Mouse (Mus musculus) limb, embryonic 12.5 days (tissue): ENCODE results near the gene Usp19. TPM values are rescaled to one million over a fixed set of nuclear protein-coding genes. Genes with fewer than 3 reads are reported as not detected.

ENCODE experiments used
- ATAC-seq: fragments of 200-750 bp; cut with Nextera tagmentation; 2 replicates; pipeline ENCODE4 v1.8.0; 2017; ENCODE audit warnings: low read depth, moderate TSS enrichment; ENCODE audit not compliant: insufficient number of reproducible peaks, insufficient read depth, low FRiP score, low TSS enrichment
- H3K27ac ChIP-seq: fragments of 300-500 bp; sonication (generic); 2 replicates; pipeline ENCODE4 v1.5.1; 2016; ENCODE audit warnings: mild to moderate bottlenecking, moderate library complexity
- H3K27me3 ChIP-seq: fragments of 300-500 bp; sonication (generic); 2 replicates; pipeline ENCODE4 v1.6.1; 2016; ENCODE audit warnings: mild to moderate bottlenecking, moderate library complexity
- H3K36me3 ChIP-seq: fragments of 300-500 bp; sonication (generic); 2 replicates; pipeline ENCODE4 v1.6.1; 2016; ENCODE audit warnings: mild to moderate bottlenecking, moderate library complexity
- H3K4me1 ChIP-seq: fragments of 300-500 bp; sonication (generic); replicated peaks from 2 replicates; pipeline ENCODE4 v1.6.1; 2016
- H3K4me2 ChIP-seq: fragments of 300-500 bp; sonication (generic); 2 replicates; pipeline ENCODE4 v1.6.1; 2016; ENCODE audit warnings: mild to moderate bottlenecking, moderate library complexity
- H3K4me3 ChIP-seq: fragments of 300-500 bp; sonication (generic); replicated peaks from 2 replicates; pipeline ENCODE4 v1.5.1; 2016; ENCODE audit warnings: mild to moderate bottlenecking
- H3K9ac ChIP-seq: fragments of 300-500 bp; sonication (generic); replicated peaks from 2 replicates; pipeline ENCODE4 v1.6.1; 2016; ENCODE audit warnings: mild to moderate bottlenecking, moderate library complexity
- H3K9me3 ChIP-seq: fragments of 300-500 bp; sonication (generic); 2 replicates; pipeline ENCODE4 v1.6.1; 2016; ENCODE audit warnings: mild to moderate bottlenecking, moderate library complexity
- WGBS: fragments of 180-500 bp; shearing (Covaris S2); methylation state at CpG from one replicate; pipeline ENCODE4 v1.1.7; 2016; 5-methylcytosine and 5-hydroxymethylcytosine counted together
- polyA plus RNA-seq: library from polyadenylated mRNA; unstranded; fragments of >200 nt; fragmentation: Nextera tagmentation; extraction: Ambion mirVana; gene quantifications from 2 replicates; pipeline ENCODE4 v1.2.1, GENCODE M21; 2016

Usp19 gene
- polyA plus RNA-seq, 1 experiment from 2014 or later: 99.7 TPM

- no peaks in the 10 kb centered on the region for H3K4me1 ChIP-seq
- no peak overlapping the region for H3K9ac ChIP-seq
- H3K4me3 ChIP-seq: no peak overlapping the region
- peaks cover 87% of the 10 kb centered on the region for H3K36me3 ChIP-seq
- no peaks in the 10 kb centered on the region for H3K9me3 ChIP-seq
- H3K27ac ChIP-seq: no peak overlapping the region
- H3K4me2 ChIP-seq: no peak overlapping the region
- no peak for ATAC-seq
- H3K27me3 ChIP-seq: no peaks in the 10 kb centered on the region
- 88% methylated on average over 1 of the region's 1 CpGs for WGBS
Observed at GRCm38 (mm10) chr9:108531496-108531895, 41.1 kb downstream of the Usp19 start.

GRCm38 (mm10) chr9:108540846-108541245 lies 50.4 kb downstream of the Usp19 start:
- H3K4me2 ChIP-seq: no peak overlapping the region
- ATAC-seq: no peak
- H3K36me3 ChIP-seq: peaks cover 93% of the 10 kb centered on the region
- H3K4me3 ChIP-seq: no peak overlapping the region
- H3K27me3 ChIP-seq: no peaks in the 10 kb centered on the region
- no peak overlapping the region for H3K9ac ChIP-seq
- no peak overlapping the region for H3K27ac ChIP-seq
- no peaks in the 10 kb centered on the region for H3K9me3 ChIP-seq
- no peaks in the 10 kb centered on the region for H3K4me1 ChIP-seq

- H3K27me3 ChIP-seq: no peaks in the 10 kb centered on the region
- WGBS: 93% methylated on average over 3 of the region's 3 CpGs
- ATAC-seq: no peak
- no peak overlapping the region for H3K9ac ChIP-seq
- H3K4me1 ChIP-seq: no peaks in the 10 kb centered on the region
- no peak overlapping the region for H3K27ac ChIP-seq
- no peak overlapping the region for H3K4me3 ChIP-seq
- no peaks in the 10 kb centered on the region for H3K9me3 ChIP-seq
- H3K4me2 ChIP-seq: no peak overlapping the region
- H3K36me3 ChIP-seq: peaks cover 94% of the 10 kb centered on the region
Observed at GRCm38 (mm10) chr9:108545986-108546385, 55.6 kb downstream of the Usp19 start.

DNA sequence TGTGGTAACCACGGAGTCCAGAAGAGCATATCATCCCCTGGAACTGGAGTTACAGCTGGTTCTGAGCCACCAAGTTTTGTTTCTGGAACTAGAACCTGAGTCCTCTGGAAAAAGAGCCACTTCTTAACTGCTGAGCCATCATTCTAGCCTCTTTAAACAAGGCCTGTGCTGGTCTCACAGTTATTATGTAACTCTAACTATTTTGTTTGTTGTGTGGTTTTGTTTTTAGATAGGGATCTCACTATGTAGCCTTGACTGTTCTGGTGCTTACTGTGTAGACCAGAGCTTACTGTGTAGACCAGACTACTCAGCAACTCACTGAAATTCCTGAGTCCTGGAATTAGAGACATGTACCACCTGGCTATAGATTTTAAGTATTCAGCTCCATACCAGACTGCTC lies 56.5 kb downstream of the Usp19 start:
- WGBS: 97% methylated on average over 1 of the region's 1 CpGs
- H3K27me3 ChIP-seq: no peaks in the 10 kb centered on the region
- H3K4me2 ChIP-seq: no peak overlapping the region
- H3K36me3 ChIP-seq: peaks cover 93% of the 10 kb centered on the region
- H3K4me1 ChIP-seq: no peaks in the 10 kb centered on the region
- no peak overlapping the region for H3K9ac ChIP-seq
- H3K9me3 ChIP-seq: no peaks in the 10 kb centered on the region
- no peak overlapping the region for H3K27ac ChIP-seq
- no peak overlapping the region for H3K4me3 ChIP-seq
- ATAC-seq: no peak

Other genes starting within 250 kb of the Usp19 start
- gene Dag1, start 226.6 kb upstream of the Usp19 start, polyA plus RNA-seq: 45.7 and 53.3 TPM in 2 replicates
- 45.0 and 46.4 TPM in 2 replicates for gene Nicn1, start 200.2 kb upstream of the Usp19 start, polyA plus RNA-seq
- gene Amt, start 193.7 kb upstream of the Usp19 start, polyA plus RNA-seq: 13.3 and 17.0 TPM in 2 replicates
- gene Rhoa, start 184.5 kb upstream of the Usp19 start, polyA plus RNA-seq: 324 and 387 TPM in 2 replicates
- gene Tcta, start 184.4 kb upstream of the Usp19 start, polyA plus RNA-seq: 21.2 and 22.6 TPM in 2 replicates
- 797 and 821 TPM in 2 replicates for gene Gpx1, start 151.7 kb upstream of the Usp19 start, polyA plus RNA-seq
- 117 and 118 TPM in 2 replicates for gene Usp4, start 142.7 kb upstream of the Usp19 start, polyA plus RNA-seq
- 0.81 and 0.91 TPM in 2 replicates for gene 1700102P08Rik, start 97.8 kb upstream of the Usp19 start, polyA plus RNA-seq
- 2.1 and 2.4 TPM in 2 replicates for gene Ccdc36, start 62.1 kb upstream of the Usp19 start, polyA plus RNA-seq
- not detected in 2 replicates for gene BC048562, start 54.1 kb upstream of the Usp19 start, polyA plus RNA-seq
- gene Ccdc71, start 30.1 kb upstream of the Usp19 start, polyA plus RNA-seq: 44.6 and 49.5 TPM in 2 replicates
- 33.0 and 36.0 TPM in 2 replicates for gene Klhdc8b, start 29.0 kb upstream of the Usp19 start, polyA plus RNA-seq
- gene Lamb2, start 10.9 kb upstream of the Usp19 start, polyA plus RNA-seq: 40.8 and 43.7 TPM in 2 replicates
- 106 and 112 TPM in 2 replicates for gene Qars, start 17.1 kb downstream of the Usp19 start, polyA plus RNA-seq
- 156 and 159 TPM in 2 replicates for gene Qrich1, start 26.2 kb downstream of the Usp19 start, polyA plus RNA-seq
- 201 and 213 TPM in 2 replicates for gene Impdh2, start 69.7 kb downstream of the Usp19 start, polyA plus RNA-seq
- 50.6 and 53.8 TPM in 2 replicates for gene Ndufaf3, start 76.8 kb downstream of the Usp19 start, polyA plus RNA-seq
- gene Dalrd3, start 79.3 kb downstream of the Usp19 start, polyA plus RNA-seq: 197 and 230 TPM in 2 replicates
- 237 TPM in 2 replicates for gene Wdr6, start 88.1 kb downstream of the Usp19 start, polyA plus RNA-seq
- 11.6 and 11.7 TPM in 2 replicates for gene P4htm, start 107.1 kb downstream of the Usp19 start, polyA plus RNA-seq
- 54.6 and 61.3 TPM in 2 replicates for gene Arih2, start 158.8 kb downstream of the Usp19 start, polyA plus RNA-seq
- gene Slc25a20, start 171.5 kb downstream of the Usp19 start, polyA plus RNA-seq: 40.7 and 43.2 TPM in 2 replicates
- gene Prkar2a, start 198.7 kb downstream of the Usp19 start, polyA plus RNA-seq: 34.8 and 35.5 TPM in 2 replicates